Mouse (Mus musculus) liver, embryonic 14.5 days (tissue): ENCODE measurements around the gene Zfp365. TPM values are rescaled to one million over a fixed set of nuclear protein-coding genes. Genes with fewer than 3 reads are reported as not detected.

Experiments used
- ATAC-seq: fragments of 200-750 bp; cut with Nextera tagmentation; 2 replicates; pipeline ENCODE4 v1.8.0; 2017; ENCODE audit warnings: moderate number of reproducible peaks, mild to moderate bottlenecking, moderate library complexity; ENCODE audit not compliant: insufficient read depth
- DNase-seq, 3 experiments: peaks; one replicate each; pipeline ENCODE4 v3.0.0-alpha.2; 2012 to 2013; ENCODE audit warnings: low read depth in 3 of 3, low spot score in 3 of 3
- H3K27ac ChIP-seq: fragments of 300-500 bp; sonication (generic); 2 replicates; pipeline ENCODE4 v1.5.1; 2014; ENCODE audit warnings: moderate library complexity, mild to moderate bottlenecking, control low read depth, inconsistent platforms
- H3K27me3 ChIP-seq: fragments of 300-500 bp; sonication (generic); 2 replicates; pipeline ENCODE4 v1.6.1; 2014; ENCODE audit warnings: mild to moderate bottlenecking, low read length, moderate library complexity; ENCODE audit not compliant: control insufficient read depth, insufficient read depth
- H3K36me3 ChIP-seq: fragments of 300-500 bp; sonication (generic); replicated peaks from 2 replicates; pipeline ENCODE4 v1.6.1; 2014; ENCODE audit warnings: low read depth; ENCODE audit not compliant: control insufficient read depth, insufficient read depth
- H3K4me1 ChIP-seq, 2 experiments: fragments of 200-500 bp in 1 of 2; fragments of 300-500 bp in 1 of 2; sonication (generic) in 1 of 2; replicated peaks; 2 replicates each; pipeline ENCODE4 v1.6.1; 2012 to 2014; ENCODE audit warnings: antibody characterized with exemption in 1 of 2, inconsistent platforms in 1 of 2, low read length in 1 of 2; ENCODE audit not compliant: control insufficient read depth in 2 of 2, insufficient read depth in 2 of 2
- H3K4me2 ChIP-seq: fragments of 300-500 bp; sonication (generic); 2 replicates; pipeline ENCODE4 v1.6.1; 2014; ENCODE audit warnings: low read depth, mild to moderate bottlenecking, control low read depth, moderate library complexity
- H3K4me3 ChIP-seq, 2 experiments: fragments of 200-500 bp in 1 of 2; fragments of 300-500 bp in 1 of 2; sonication (generic) in 1 of 2; 2 replicates each; pipeline ENCODE4 v1.5.1; 2012 to 2014; ENCODE audit warnings: low read depth in 2 of 2, low read length in 2 of 2, mild to moderate bottlenecking in 2 of 2, control low read depth in 1 of 2, inconsistent platforms in 1 of 2, moderate library complexity in 1 of 2; ENCODE audit not compliant: insufficient read depth in 1 of 2
- H3K9ac ChIP-seq: fragments of 300-500 bp; sonication (generic); replicated peaks from 2 replicates; pipeline ENCODE4 v1.6.1; 2014; ENCODE audit warnings: mild to moderate bottlenecking, control low read depth, moderate library complexity
- H3K9me3 ChIP-seq: fragments of 300-500 bp; sonication (generic); 2 replicates; pipeline ENCODE4 v1.6.1; 2016; ENCODE audit warnings: low read length, mixed read lengths; ENCODE audit not compliant: control insufficient read depth
- CTCF ChIP-seq: IDR thresholded peaks from 2 replicates; pipeline ENCODE4 v1.5.1; 2016; ENCODE audit warnings: antibody characterized with exemption, low read depth, control low read depth
- EP300 ChIP-seq: IDR thresholded peaks from 2 replicates; pipeline ENCODE4 v1.6.1; 2016; ENCODE audit warnings: antibody characterized with exemption, low read depth
- WGBS: fragments of 180-500 bp; shearing (Covaris S2); extraction: QIAGEN DNeasy Blood & Tissue Kit; methylation state at CpG from one replicate; pipeline ENCODE4 v1.1.7; 2014; ENCODE audit not compliant: insufficient replicate concordance; 5-methylcytosine and 5-hydroxymethylcytosine counted together
- polyA plus RNA-seq, 2 experiments: library from polyadenylated mRNA; depleted of rRNA in 1 of 2; stranded (reverse) in 1 of 2; unstranded in 1 of 2; fragments of >200 nt; fragmentation: Nextera tagmentation in 1 of 2; extraction: Ambion mirVana in 1 of 2; gene quantifications; 2 replicates each; pipeline versions ENCODE4 v1.2.1 to v1.2.3; 2012 to 2014

Zfp365 gene
- polyA plus RNA-seq, 2 experiments: 0.01 to 0.03 TPM

DNA sequence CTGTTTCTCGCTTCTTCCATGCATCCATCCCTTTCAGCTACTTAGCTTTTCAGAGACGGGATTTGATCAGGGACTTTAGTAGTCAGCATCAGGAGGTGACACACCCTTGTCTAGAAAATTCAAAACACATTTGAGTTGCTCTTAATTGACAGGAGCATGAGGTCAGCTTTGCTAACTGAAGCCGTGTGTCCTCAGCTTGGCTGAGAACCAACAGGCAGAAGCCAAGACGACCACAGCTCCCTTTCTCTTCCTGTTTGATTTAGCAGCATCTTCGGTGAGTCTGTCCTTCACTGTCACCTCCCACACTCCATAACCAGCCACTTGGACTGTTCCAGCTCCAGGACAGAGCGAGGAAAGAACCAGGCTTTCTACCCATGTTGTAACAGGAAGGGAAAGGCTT lies 60.1 kb downstream of the Zfp365 start:
- H3K4me1 ChIP-seq: no peaks in the 10 kb centered on the region
- 43% methylated on average over 6 of the region's 6 CpGs for WGBS

DNA sequence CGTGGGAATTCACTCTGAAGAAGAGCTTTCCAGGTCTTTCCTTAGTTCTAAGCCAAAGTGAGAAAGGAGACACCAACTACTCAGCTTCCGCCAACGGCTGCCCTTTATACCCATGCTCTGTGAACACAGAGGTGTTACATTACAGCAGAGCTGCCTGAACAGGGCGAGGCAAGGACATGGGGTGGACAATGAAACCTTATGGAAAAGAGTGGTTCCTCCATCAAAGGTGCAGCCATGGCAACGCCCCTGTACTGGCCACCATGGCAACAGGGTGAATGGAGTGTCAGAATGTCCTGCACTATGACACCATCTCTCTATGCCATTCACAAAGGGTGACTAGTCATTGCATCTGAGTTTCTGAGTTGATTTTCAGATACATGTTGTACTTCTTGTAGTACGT lies 61.4 kb downstream of the Zfp365 start:
- 64% methylated on average over 6 of the region's 6 CpGs for WGBS

More for the DNA sequence above, 60.1 kb downstream of the Zfp365 start:
- Histone ChIP-seq H3K9ac (no peak overlapping the region), H3K27ac (no peak overlapping the region), H3K4me3 (no peak overlapping the region), H3K36me3 (no peaks in the 10 kb centered on the region), H3K27me3 (no peaks in the 10 kb centered on the region), H3K4me2 (no peak overlapping the region), H3K9me3 (no peaks in the 10 kb centered on the region)
- no peak for DNase-seq
- TF ChIP-seq CTCF: no peak
- no peak for TF ChIP-seq EP300
- no peak for ATAC-seq

GRCm38 (mm10) chr10:67846016-67846650 lies 66.3 kb downstream of the Zfp365 start:
- no peaks in the 10 kb centered on the region for H3K36me3 ChIP-seq
- no peak overlapping the region for H3K9ac ChIP-seq
- H3K27ac ChIP-seq: no peak overlapping the region
- no peak overlapping the region for H3K4me3 ChIP-seq
- no peak for DNase-seq
- no peaks in the 10 kb centered on the region for H3K4me1 ChIP-seq
- H3K27me3 ChIP-seq: no peaks in the 10 kb centered on the region
- WGBS: 72% methylated on average over 14 of the region's 14 CpGs
- TF ChIP-seq CTCF (no peak), EP300 (no peak)
- no peak overlapping the region for H3K4me2 ChIP-seq
- no peaks in the 10 kb centered on the region for H3K9me3 ChIP-seq
- no peak for ATAC-seq

More for the DNA sequence above, 61.4 kb downstream of the Zfp365 start:
- H3K4me2 ChIP-seq: no peak overlapping the region
- no peaks in the 10 kb centered on the region for H3K36me3 ChIP-seq
- no peak for ATAC-seq
- no peak overlapping the region for H3K9ac ChIP-seq
- no peaks in the 10 kb centered on the region for H3K4me1 ChIP-seq
- no peak overlapping the region for H3K4me3 ChIP-seq
- H3K9me3 ChIP-seq: no peaks in the 10 kb centered on the region
- TF ChIP-seq EP300 (no peak), CTCF (no peak)
- no peaks in the 10 kb centered on the region for H3K27me3 ChIP-seq
- DNase-seq: no peak
- no peak overlapping the region for H3K27ac ChIP-seq

- Histone ChIP-seq H3K4me3 (no peak overlapping the region), H3K9me3 (no peaks in the 10 kb centered on the region), H3K9ac (no peak overlapping the region), H3K27me3 (no peaks in the 10 kb centered on the region), H3K4me1 (no peaks in the 10 kb centered on the region), H3K36me3 (no peaks in the 10 kb centered on the region), H3K27ac (no peak overlapping the region), H3K4me2 (no peak overlapping the region)
- TF ChIP-seq EP300: no peak
- no peak for TF ChIP-seq CTCF
- ATAC-seq (no peak), DNase-seq (no peak)
- WGBS: 64% methylated on average over 10 of the region's 10 CpGs
These were observed 70.9 kb downstream of the Zfp365 start for GRCm38 (mm10) chr10:67841596-67841995.

- no peak overlapping the region for H3K27ac ChIP-seq
- H3K36me3 ChIP-seq: no peaks in the 10 kb centered on the region
- H3K9ac ChIP-seq: no peak overlapping the region
- no peaks in the 10 kb centered on the region for H3K4me1 ChIP-seq
- WGBS: 62% methylated on average over 4 of the region's 4 CpGs
- TF ChIP-seq EP300 (no peak), CTCF (no peak)
- H3K4me2 ChIP-seq: no peak overlapping the region
- H3K27me3 ChIP-seq: no peaks in the 10 kb centered on the region
- ATAC-seq: no peak
- no peaks in the 10 kb centered on the region for H3K9me3 ChIP-seq
- no peak for DNase-seq
- H3K4me3 ChIP-seq: no peak overlapping the region
These were observed 71.7 kb downstream of the Zfp365 start for GRCm38 (mm10) chr10:67840735-67841134.
